Mouse (Mus musculus) liver, postnatal 0 days (tissue): Measurements from ENCODE around the gene Fignl2. TPM values are rescaled to one million over a fixed set of nuclear protein-coding genes. Genes with fewer than 3 reads are reported as not detected.

Source experiments
- ATAC-seq: fragments of 200-750 bp; cut with Nextera tagmentation; 2 replicates; pipeline ENCODE4 v1.8.0; 2017; ENCODE audit warnings: mild to moderate bottlenecking, moderate library complexity
- DNase-seq: peaks from one replicate; pipeline ENCODE4 v3.0.0-alpha.2; 2016
- H3K27ac ChIP-seq: fragments of 300-500 bp; sonication (generic); 2 replicates; pipeline ENCODE4 v1.5.1; 2014; ENCODE audit warnings: antibody characterized with exemption, moderate library complexity, mild to moderate bottlenecking, low read depth
- H3K27me3 ChIP-seq: fragments of 300-500 bp; sonication (generic); 2 replicates; pipeline ENCODE4 v1.6.1; 2014; ENCODE audit warnings: low read length, control low read depth, mixed read lengths; ENCODE audit not compliant: insufficient read depth
- H3K36me3 ChIP-seq: fragments of 300-500 bp; sonication (generic); replicated peaks from 2 replicates; pipeline ENCODE4 v1.6.1; 2014; ENCODE audit warnings: mild to moderate bottlenecking, control low read depth, low read length, moderate library complexity, mixed read lengths; ENCODE audit not compliant: insufficient read depth
- H3K4me1 ChIP-seq: fragments of 300-500 bp; sonication (generic); 2 replicates; pipeline ENCODE4 v1.6.1; 2014; ENCODE audit warnings: antibody characterized with exemption, mild to moderate bottlenecking, control low read depth; ENCODE audit not compliant: insufficient read depth
- H3K4me2 ChIP-seq: fragments of 300-500 bp; sonication (generic); 2 replicates; pipeline ENCODE4 v1.6.1; 2014; ENCODE audit warnings: low read depth, mild to moderate bottlenecking, low read length, moderate library complexity, mixed read lengths
- H3K4me3 ChIP-seq: fragments of 300-500 bp; sonication (generic); 2 replicates; pipeline ENCODE4 v1.5.1; 2014; ENCODE audit warnings: low read depth, low read length
- H3K9ac ChIP-seq: fragments of 300-500 bp; sonication (generic); replicated peaks from 2 replicates; pipeline ENCODE4 v1.6.1; 2014; ENCODE audit warnings: mild to moderate bottlenecking, moderate library complexity
- H3K9me3 ChIP-seq: fragments of 300-500 bp; sonication (generic); 2 replicates; pipeline ENCODE4 v1.6.1; 2016; ENCODE audit warnings: mild to moderate bottlenecking, control low read depth, low read length, mixed read lengths
- CTCF ChIP-seq: sonication (generic); IDR thresholded peaks from 2 replicates; pipeline ENCODE4 v1.5.1; 2016; ENCODE audit warnings: antibody characterized with exemption, low read depth
- EP300 ChIP-seq: IDR thresholded peaks from 2 replicates; pipeline ENCODE4 v1.6.1; 2016; ENCODE audit warnings: antibody characterized with exemption, low read depth, mild to moderate bottlenecking
- WGBS: fragments of 180-500 bp; shearing (Covaris S2); extraction: QIAGEN DNeasy Blood & Tissue Kit; methylation state at CpG from one replicate; pipeline ENCODE4 v1.1.7; 2014; ENCODE audit not compliant: insufficient replicate concordance; 5-methylcytosine and 5-hydroxymethylcytosine counted together
- polyA plus RNA-seq: library from polyadenylated mRNA; unstranded; fragments of >200 nt; fragmentation: Nextera tagmentation; extraction: Ambion mirVana; gene quantifications from 2 replicates; pipeline ENCODE4 v1.2.1, GENCODE M21; 2015

Fignl2 gene
- polyA plus RNA-seq, 1 experiment from 2014 or later: 0.18 TPM

GRCm38 (mm10) chr15:101053832-101054459 is 24.4 kb downstream of the Fignl2 start:
- peak overlapping the region; percentile 33; the same call in 1 of the 2 replicates for H3K4me3 ChIP-seq
- TF ChIP-seq EP300 (no peak), CTCF (no peak)
- H3K27ac ChIP-seq: no peak overlapping the region
- H3K4me2 ChIP-seq: peak overlapping the region; percentile 64
- peaks cover 44% of the 10 kb centered on the region for H3K27me3 ChIP-seq
- no peaks in the 10 kb centered on the region for H3K36me3 ChIP-seq
- no peaks in the 10 kb centered on the region for H3K9me3 ChIP-seq
- DNase-seq: no peak
- no peaks in the 10 kb centered on the region for H3K4me1 ChIP-seq
- no peak overlapping the region for H3K9ac ChIP-seq
- no peak for ATAC-seq
- WGBS: 23% methylated on average over 47 of the region's 65 CpGs

GRCm38 (mm10) chr15:101052560-101053501 is 25.5 kb downstream of the Fignl2 start:
- no peak for TF ChIP-seq CTCF
- TF ChIP-seq EP300: no peak
- Histone ChIP-seq H3K4me2 (peak overlapping the region; percentile 64), H3K4me3 (peak overlapping the region; percentile 33), H3K27ac (no peak overlapping the region), H3K4me1 (no peaks in the 10 kb centered on the region), H3K9me3 (no peaks in the 10 kb centered on the region), H3K9ac (no peak overlapping the region), H3K27me3 (peaks cover 54% of the 10 kb centered on the region), H3K36me3 (no peaks in the 10 kb centered on the region)
- ATAC-seq (peak; percentile 60), DNase-seq (peak; percentile 61)
- WGBS: 37% methylated on average over 81 of the region's 120 CpGs

- Histone ChIP-seq H3K27ac (no peak overlapping the region), H3K27me3 (peaks cover 64% of the 10 kb centered on the region), H3K4me1 (no peaks in the 10 kb centered on the region; the same call in 1 of the 2 replicates)
These were observed 26.5 kb downstream of the Fignl2 start for GRCm38 (mm10) chr15:101051869-101052268.

GRCm38 (mm10) chr15:101048338-101048896 is 29.9 kb downstream of the Fignl2 start:
- TF ChIP-seq CTCF (no peak), EP300 (no peak)
- WGBS: 46% methylated on average over 5 of the region's 5 CpGs
- Histone ChIP-seq H3K4me1 (peaks cover 5% of the 10 kb centered on the region), H3K9me3 (no peaks in the 10 kb centered on the region), H3K27ac (no peak overlapping the region), H3K9ac (no peak overlapping the region), H3K27me3 (peaks cover 75% of the 10 kb centered on the region), H3K4me3 (no peak overlapping the region), H3K36me3 (no peaks in the 10 kb centered on the region), H3K4me2 (no peak overlapping the region)
- ATAC-seq (no peak), DNase-seq (no peak)

More at GRCm38 (mm10) chr15:101051869-101052268, 26.5 kb downstream of the Fignl2 start:
- TF ChIP-seq CTCF: no peak
- TF ChIP-seq EP300: no peak
- ATAC-seq (no peak), DNase-seq (no peak)
- Histone ChIP-seq H3K4me2 (no peak overlapping the region), H3K9ac (no peak overlapping the region), H3K36me3 (no peaks in the 10 kb centered on the region), H3K4me3 (no peak overlapping the region), H3K9me3 (no peaks in the 10 kb centered on the region)
- WGBS: 69% methylated on average over 10 of the region's 10 CpGs

- Histone ChIP-seq H3K4me1 (peaks cover 5% of the 10 kb centered on the region), H3K4me2 (peak within 1 kb of the TSS; percentile 64), H3K36me3 (no peaks in the 10 kb centered on the region), H3K27me3 (peaks cover 73% of the 10 kb centered on the region), H3K9me3 (no peaks in the 10 kb centered on the region), H3K27ac (no peak within 1 kb of the TSS), H3K9ac (no peak within 1 kb of the TSS; the same call in 1 of the 2 replicates), H3K4me3 (peak within 1 kb of the TSS; percentile 34)
- DNase-seq: no peak
- ATAC-seq: no peak
- 4% methylated on average over 22 of the region's 23 CpGs for WGBS
- no peak for TF ChIP-seq EP300
- TF ChIP-seq CTCF: no peak
These were observed 31.2 kb downstream of the Fignl2 start, which contains the start of gene Gm47841 for GRCm38 (mm10) chr15:101047194-101047555. Gene Gm47841 (minus strand): TSS chr15:101047397.
